Mouse (Mus musculus): ENCODE measurements around the gene Gne. TPM values are rescaled to one million over a fixed set of nuclear protein-coding genes. Genes with fewer than 3 reads are reported as not detected.
A peak's percentile ranks its signal among the peaks of the same experiment; 100 is the strongest.

Gne gene
- polyA plus RNA-seq, 1 experiment from 2014 or later, result 27.0 TPM

DNA sequence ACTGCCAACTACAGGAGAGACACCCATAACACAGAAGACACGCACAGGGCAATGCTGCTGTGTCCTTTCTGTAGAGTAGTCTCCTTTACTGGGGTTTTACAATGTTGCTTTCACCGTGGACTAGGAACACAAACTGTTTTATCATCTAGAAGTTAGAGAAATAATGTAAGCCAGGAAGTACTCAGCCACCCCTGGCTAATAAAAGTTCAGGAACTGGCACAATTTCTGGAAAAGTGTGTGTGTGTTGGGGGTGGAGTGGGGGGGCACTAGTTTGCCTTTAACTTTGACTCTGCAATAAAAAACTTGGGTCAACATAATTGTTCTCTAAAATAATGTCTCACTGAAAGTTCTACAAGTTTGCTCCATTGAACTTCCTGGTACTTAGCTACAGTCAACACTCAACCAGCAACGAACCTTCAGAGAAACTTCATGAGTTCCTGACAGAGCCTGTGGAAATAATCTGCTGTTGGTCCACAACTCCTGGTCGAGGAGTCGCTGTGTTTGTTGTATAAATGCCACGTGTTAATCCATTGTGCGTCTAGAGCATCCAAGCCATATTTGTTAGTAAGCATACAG lies 5.5 kb downstream of the Gne start:
- Histone ChIP-seq H3K27me3 (ENCODE audit: control insufficient read depth, insufficient read depth, low read length) (no peaks in the 10 kb centered on the region), H3K27ac (ENCODE audit: low read depth, low read length) (no peak overlapping the region), H3K4me2 (ENCODE audit: low read depth, low read length) (no peak overlapping the region), H3K4me1 (ENCODE audit: control insufficient read depth, insufficient read depth, low read length) (no peaks in the 10 kb centered on the region), H3K4me3 (ENCODE audit: low read depth, low read length) (no peak overlapping the region), H3K36me3 (ENCODE audit: control insufficient read depth, insufficient read depth, low read length) (no peaks in the 10 kb centered on the region), H3K9ac (replicated peaks; ENCODE audit: low read depth, low read length) (no peak overlapping the region), H3K9me3 (ENCODE audit: control insufficient read depth, low read length) (no peaks in the 10 kb centered on the region)
- WGBS, result 88% methylated on average over 7 of the region's 7 CpGs
- no peak for ATAC-seq (ENCODE audit: low read depth)

DNA sequence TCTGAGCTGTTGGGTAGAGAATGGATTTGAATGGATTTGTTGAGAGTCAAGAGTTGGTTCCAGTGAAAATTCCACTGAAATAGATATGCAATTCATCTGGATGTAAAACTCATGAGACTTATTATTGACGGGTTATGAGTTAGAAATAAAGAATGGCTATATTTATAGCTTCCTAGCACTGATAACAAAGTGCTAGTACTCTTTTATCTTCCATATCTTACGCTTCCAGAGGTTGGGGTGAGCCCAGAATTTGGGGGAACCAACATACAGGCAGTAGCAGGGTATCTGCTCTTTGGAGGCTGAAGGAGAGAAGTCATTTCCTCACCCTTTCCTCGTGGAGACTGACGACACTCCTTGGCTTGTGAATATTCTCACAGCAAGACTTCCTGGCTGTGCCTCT lies 9.6 kb downstream of the Gne start:
- WGBS, result 75% methylated on average over 4 of the region's 4 CpGs
- no peaks in the 10 kb centered on the region for H3K27me3 ChIP-seq (ENCODE audit: control insufficient read depth, insufficient read depth, low read length)
- ATAC-seq (ENCODE audit: low read depth), result no peak
- no peak overlapping the region for H3K27ac ChIP-seq (ENCODE audit: low read depth, low read length)
- H3K4me1 ChIP-seq (ENCODE audit: control insufficient read depth, insufficient read depth, low read length), result peaks cover 11% of the 10 kb centered on the region
- H3K9ac ChIP-seq (replicated peaks; ENCODE audit: low read depth, low read length), result no peak overlapping the region
- H3K4me3 ChIP-seq (ENCODE audit: low read depth, low read length), result no peak overlapping the region
- no peak overlapping the region for H3K4me2 ChIP-seq (ENCODE audit: low read depth, low read length)
- H3K36me3 ChIP-seq (ENCODE audit: control insufficient read depth, insufficient read depth, low read length), result no peaks in the 10 kb centered on the region
- H3K9me3 ChIP-seq (ENCODE audit: control insufficient read depth, low read length), result no peaks in the 10 kb centered on the region

DNA sequence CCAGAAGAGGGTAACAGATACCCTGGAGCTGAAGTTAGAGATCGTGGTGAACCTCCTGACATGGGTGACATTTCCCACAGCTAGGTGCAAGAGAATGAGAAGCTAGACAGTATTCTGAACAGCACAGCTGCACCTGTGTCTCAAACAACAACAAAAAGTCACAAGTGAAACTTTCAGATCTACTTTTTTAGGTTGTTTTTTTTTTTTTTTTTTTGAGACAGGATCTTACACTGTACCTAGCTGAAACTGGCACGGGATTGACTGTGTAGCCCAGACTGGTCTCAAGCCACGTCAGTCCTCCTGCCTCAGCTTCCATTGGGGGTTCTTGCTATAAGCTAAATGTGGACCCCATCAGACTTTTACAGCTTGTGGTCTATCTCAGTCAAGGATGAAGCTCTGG lies 10.2 kb downstream of the Gne start:
- no peaks in the 10 kb centered on the region for H3K36me3 ChIP-seq (ENCODE audit: control insufficient read depth, insufficient read depth, low read length)
- ATAC-seq (ENCODE audit: low read depth), result no peak
- H3K4me1 ChIP-seq (ENCODE audit: control insufficient read depth, insufficient read depth, low read length), result peaks cover 11% of the 10 kb centered on the region
- no peak overlapping the region for H3K4me2 ChIP-seq (ENCODE audit: low read depth, low read length)
- no peak overlapping the region for H3K27ac ChIP-seq (ENCODE audit: low read depth, low read length)
- no peak overlapping the region for H3K9ac ChIP-seq (replicated peaks; ENCODE audit: low read depth, low read length)
- WGBS, result 87% methylated on average over 3 of the region's 3 CpGs
- no peaks in the 10 kb centered on the region for H3K9me3 ChIP-seq (ENCODE audit: control insufficient read depth, low read length)
- no peaks in the 10 kb centered on the region for H3K27me3 ChIP-seq (ENCODE audit: control insufficient read depth, insufficient read depth, low read length)
- H3K4me3 ChIP-seq (ENCODE audit: low read depth, low read length), result no peak overlapping the region

GRCm38 (mm10) chr4:44072873-44073441 lies 11.0 kb downstream of the Gne start:
- WGBS, result 11% methylated on average over 9 of the region's 9 CpGs
- Histone ChIP-seq H3K9ac (replicated peaks; ENCODE audit: low read depth, low read length) (peak overlapping the region; percentile 80), H3K27ac (ENCODE audit: low read depth, low read length) (peak overlapping the region; percentile 85; the same call in 1 of the 2 replicates), H3K4me1 (ENCODE audit: control insufficient read depth, insufficient read depth, low read length) (peaks cover 11% of the 10 kb centered on the region), H3K4me2 (ENCODE audit: low read depth, low read length) (peak overlapping the region; percentile 66), H3K4me3 (ENCODE audit: low read depth, low read length) (peak overlapping the region; percentile 92), H3K27me3 (ENCODE audit: control insufficient read depth, insufficient read depth, low read length) (no peaks in the 10 kb centered on the region), H3K9me3 (ENCODE audit: control insufficient read depth, low read length) (no peaks in the 10 kb centered on the region), H3K36me3 (ENCODE audit: control insufficient read depth, insufficient read depth, low read length) (no peaks in the 10 kb centered on the region)
- ATAC-seq (ENCODE audit: low read depth), result peak; percentile 57; the same call in 1 of the 2 replicates

- peaks cover 11% of the 10 kb centered on the region for H3K4me1 ChIP-seq (ENCODE audit: control insufficient read depth, insufficient read depth, low read length)
- ATAC-seq (ENCODE audit: low read depth), result peak; percentile 97
- peak overlapping the region; percentile 80 for H3K9ac ChIP-seq (replicated peaks; ENCODE audit: low read depth, low read length)
- peak overlapping the region; percentile 92 for H3K4me3 ChIP-seq (ENCODE audit: low read depth, low read length)
- no peaks in the 10 kb centered on the region for H3K36me3 ChIP-seq (ENCODE audit: control insufficient read depth, insufficient read depth, low read length)
- no peaks in the 10 kb centered on the region for H3K9me3 ChIP-seq (ENCODE audit: control insufficient read depth, low read length)
- 0% methylated on average over 62 of the region's 70 CpGs for WGBS
- H3K27ac ChIP-seq (ENCODE audit: low read depth, low read length), result peak overlapping the region; percentile 85
- no peaks in the 10 kb centered on the region for H3K27me3 ChIP-seq (ENCODE audit: control insufficient read depth, insufficient read depth, low read length)
- H3K4me2 ChIP-seq (ENCODE audit: low read depth, low read length), result peak overlapping the region; percentile 66
Observed at GRCm38 (mm10) chr4:44072146-44072872, 11.7 kb downstream of the Gne start.

- no peaks in the 10 kb centered on the region for H3K36me3 ChIP-seq (ENCODE audit: control insufficient read depth, insufficient read depth, low read length)
Observed at GRCm38 (mm10) chr4:44071741-44072145, 12.2 kb downstream of the Gne start.

GRCm38 (mm10) chr4:44070641-44071040 lies 13.3 kb downstream of the Gne start:
- H3K9ac ChIP-seq (replicated peaks; ENCODE audit: low read depth, low read length), result no peak overlapping the region
- no peak for ATAC-seq (ENCODE audit: low read depth)
- 80% methylated on average over 4 of the region's 4 CpGs for WGBS
- H3K4me1 ChIP-seq (ENCODE audit: control insufficient read depth, insufficient read depth, low read length), result peaks cover 11% of the 10 kb centered on the region
- H3K27ac ChIP-seq (ENCODE audit: low read depth, low read length), result no peak overlapping the region
- H3K27me3 ChIP-seq (ENCODE audit: control insufficient read depth, insufficient read depth, low read length), result no peaks in the 10 kb centered on the region
- H3K4me2 ChIP-seq (ENCODE audit: low read depth, low read length), result peak overlapping the region; percentile 66; the same call in 1 of the 2 replicates
- no peaks in the 10 kb centered on the region for H3K36me3 ChIP-seq (ENCODE audit: control insufficient read depth, insufficient read depth, low read length)
- no peaks in the 10 kb centered on the region for H3K9me3 ChIP-seq (ENCODE audit: control insufficient read depth, low read length)
- H3K4me3 ChIP-seq (ENCODE audit: low read depth, low read length), result no peak overlapping the region

More at GRCm38 (mm10) chr4:44071741-44072145, 12.2 kb downstream of the Gne start:
- peaks cover 11% of the 10 kb centered on the region for H3K4me1 ChIP-seq (ENCODE audit: control insufficient read depth, insufficient read depth, low read length)
- H3K4me3 ChIP-seq (ENCODE audit: low read depth, low read length), result peak overlapping the region; percentile 92
- H3K4me2 ChIP-seq (ENCODE audit: low read depth, low read length), result peak overlapping the region; percentile 66
- no peak for ATAC-seq (ENCODE audit: low read depth)
- WGBS, result 8% methylated on average over 11 of the region's 11 CpGs
- H3K9me3 ChIP-seq (ENCODE audit: control insufficient read depth, low read length), result no peaks in the 10 kb centered on the region
- no peaks in the 10 kb centered on the region for H3K27me3 ChIP-seq (ENCODE audit: control insufficient read depth, insufficient read depth, low read length)
- peak overlapping the region; percentile 80 for H3K9ac ChIP-seq (replicated peaks; ENCODE audit: low read depth, low read length)
- H3K27ac ChIP-seq (ENCODE audit: low read depth, low read length), result peak overlapping the region; percentile 85

GRCm38 (mm10) chr4:44069411-44069810 lies 14.6 kb downstream of the Gne start:
- Histone ChIP-seq H3K4me1 (ENCODE audit: control insufficient read depth, insufficient read depth, low read length) (peaks cover 11% of the 10 kb centered on the region), H3K36me3 (ENCODE audit: control insufficient read depth, insufficient read depth, low read length) (no peaks in the 10 kb centered on the region), H3K4me2 (ENCODE audit: low read depth, low read length) (no peak overlapping the region), H3K27ac (ENCODE audit: low read depth, low read length) (no peak overlapping the region), H3K4me3 (ENCODE audit: low read depth, low read length) (no peak overlapping the region), H3K9ac (replicated peaks; ENCODE audit: low read depth, low read length) (no peak overlapping the region), H3K9me3 (ENCODE audit: control insufficient read depth, low read length) (no peaks in the 10 kb centered on the region), H3K27me3 (ENCODE audit: control insufficient read depth, insufficient read depth, low read length) (no peaks in the 10 kb centered on the region)
- ATAC-seq (ENCODE audit: low read depth), result no peak
- 94% methylated on average over 4 of the region's 4 CpGs for WGBS

- no peak overlapping the region for H3K9ac ChIP-seq (replicated peaks; ENCODE audit: low read depth, low read length)
- H3K36me3 ChIP-seq (ENCODE audit: control insufficient read depth, insufficient read depth, low read length), result no peaks in the 10 kb centered on the region
- H3K27ac ChIP-seq (ENCODE audit: low read depth, low read length), result no peak overlapping the region
- no peaks in the 10 kb centered on the region for H3K27me3 ChIP-seq (ENCODE audit: control insufficient read depth, insufficient read depth, low read length)
- 37% methylated on average over 9 of the region's 9 CpGs for WGBS
- no peak for ATAC-seq (ENCODE audit: low read depth)
- H3K9me3 ChIP-seq (ENCODE audit: control insufficient read depth, low read length), result no peaks in the 10 kb centered on the region
- H3K4me1 ChIP-seq (ENCODE audit: control insufficient read depth, insufficient read depth, low read length), result peaks cover 11% of the 10 kb centered on the region
- no peak overlapping the region for H3K4me3 ChIP-seq (ENCODE audit: low read depth, low read length)
- no peak overlapping the region for H3K4me2 ChIP-seq (ENCODE audit: low read depth, low read length)
Observed at GRCm38 (mm10) chr4:44068736-44069135, 15.2 kb downstream of the Gne start.

All from neural tube, embryonic 14.5 days (tissue).